Comparison of ENCODE assay signal across 8 mouse cellular contexts in the genomic region with DNA sequence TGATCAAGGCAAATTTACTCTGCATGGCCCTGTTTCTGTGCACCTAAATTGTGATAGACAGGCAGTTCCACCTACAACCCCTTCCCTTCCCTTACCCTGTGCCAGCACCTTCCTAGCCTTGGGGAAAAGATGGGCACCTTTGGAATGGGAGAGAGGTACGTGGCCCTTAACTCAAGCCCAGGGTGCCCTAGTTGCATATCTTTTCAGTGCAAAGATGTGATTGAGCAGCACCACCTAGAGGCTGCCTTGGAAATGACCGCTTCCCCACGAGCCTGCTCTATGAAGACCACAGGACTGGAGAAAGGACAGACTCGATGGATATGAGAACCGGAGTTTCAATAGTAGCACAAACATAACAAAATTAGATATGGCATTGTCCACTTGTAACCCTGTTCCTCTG. TPM values are rescaled to one million over a fixed set of nuclear protein-coding genes. Genes with fewer than 3 reads are reported as not detected.
DNase-seq lines count a peak whose midpoint lies in the region; ATAC-seq and TF ChIP-seq lines count a peak whose summit lies in the region.

No protein-coding gene starts in this region.

- TF ChIP-seq CTCF in MEL (IDR thresholded peaks at IDR 0.05 in 2 of 3, conservative IDR thresholded peaks at IDR 0.05 in 1 of 3; ENCODE audit: control insufficient read depth in 1 of 3, insufficient read depth in 1 of 3, low read depth in 2 of 3, low read length in 3 of 3, poor library complexity in 1 of 3, severe bottlenecking in 1 of 3), result peak; percentile 82 to 91 (median 85)

- no peak overlapping the region for H3K4me3 ChIP-seq in MEL (ENCODE audit: control insufficient read depth in 1 of 2, insufficient read depth in 1 of 2, low read depth in 2 of 2, low read length in 2 of 2)
- no peak overlapping the region for H3K4me3 ChIP-seq in forebrain, embryonic 15.5 days
- no peak overlapping the region for H3K4me3 ChIP-seq in hindbrain, embryonic 11.5 days (ENCODE audit: low read depth, low read length)

- H3K9ac ChIP-seq in MEL (ENCODE audit: control insufficient read depth, low read depth, low read length, poor library complexity, severe bottlenecking), result no peak overlapping the region
- H3K9ac ChIP-seq in forebrain, embryonic 15.5 days (replicated peaks), result no peak overlapping the region
- H3K9ac ChIP-seq in hindbrain, embryonic 11.5 days (ENCODE audit: low read depth, low read length), result no peak overlapping the region

- H3K4me2 ChIP-seq in forebrain, embryonic 15.5 days (replicated peaks), result no peak overlapping the region
- H3K4me2 ChIP-seq in hindbrain, embryonic 11.5 days (replicated peaks; ENCODE audit: low read depth, low read length), result no peak overlapping the region

- H3K27ac ChIP-seq in MEL (ENCODE audit: control insufficient read depth, low read depth, low read length), result no peak overlapping the region
- H3K27ac ChIP-seq in forebrain, embryonic 15.5 days (replicated peaks), result no peak overlapping the region
- no peak overlapping the region for H3K27ac ChIP-seq in hindbrain, embryonic 11.5 days (ENCODE audit: low read depth, low read length)

- DNase-seq in MEL (ENCODE audit: low read depth, low spot score), result peak; percentile 79
- DNase-seq in cerebellum, adult 11 months, result peak; percentile 64
- DNase-seq in hindbrain, embryonic 11.5 days (ENCODE audit: low spot score), result peak; percentile 86
- DNase-seq in layer of hippocampus, adult 9-11 months, result peak; percentile 55
- DNase-seq in lung, postnatal 14 days, result peak; percentile 83
- DNase-seq in retina, postnatal 1 day, result peak; percentile 83
- peak; percentile 54 for DNase-seq in urinary bladder, adult 2 months (ENCODE audit: low spot score)

- ATAC-seq in forebrain, embryonic 15.5 days (replicated peaks), result peak; percentile 68
- peak; percentile 19; the same call in 1 of the 2 replicates for ATAC-seq in hindbrain, embryonic 11.5 days (ENCODE audit: low FRiP score)

- peaks cover 2 to 8% of the 10 kb centered on the region in 2 experiments; a peak in 2 of 4 replicates for H3K4me1 ChIP-seq in MEL (ENCODE audit: control insufficient read depth in 1 of 2, insufficient read depth in 2 of 2, low read length in 2 of 2)
- H3K4me1 ChIP-seq in forebrain, embryonic 15.5 days, result peaks cover 3% of the 10 kb centered on the region; the same call in 1 of the 2 replicates
- H3K4me1 ChIP-seq in hindbrain, embryonic 11.5 days (replicated peaks; ENCODE audit: control insufficient read depth, insufficient read depth, low read length), result no peaks in the 10 kb centered on the region

- no peaks in the 10 kb centered on the region for H3K27me3 ChIP-seq in MEL (ENCODE audit: control insufficient read depth in 1 of 2, insufficient read depth in 2 of 2, low read length in 2 of 2)
- no peaks in the 10 kb centered on the region for H3K27me3 ChIP-seq in forebrain, embryonic 15.5 days
- H3K27me3 ChIP-seq in hindbrain, embryonic 11.5 days (ENCODE audit: control insufficient read depth, insufficient read depth, low read length), result no peaks in the 10 kb centered on the region

- no peaks in the 10 kb centered on the region for H3K79me2 ChIP-seq in MEL (ENCODE audit: control insufficient read depth, insufficient read depth, low read length, poor library complexity)

- H3K9me3 ChIP-seq in MEL (replicated peaks; ENCODE audit: insufficient read depth, low read length), result no peaks in the 10 kb centered on the region
- no peaks in the 10 kb centered on the region for H3K9me3 ChIP-seq in forebrain, embryonic 15.5 days
- no peaks in the 10 kb centered on the region for H3K9me3 ChIP-seq in hindbrain, embryonic 11.5 days (ENCODE audit: control insufficient read depth, low read length)

- no peaks in the 10 kb centered on the region for H3K36me3 ChIP-seq in MEL (ENCODE audit: control insufficient read depth in 1 of 2, insufficient read depth in 2 of 2, low read length in 2 of 2)
- no peaks in the 10 kb centered on the region for H3K36me3 ChIP-seq in forebrain, embryonic 15.5 days
- H3K36me3 ChIP-seq in hindbrain, embryonic 11.5 days (ENCODE audit: control insufficient read depth, insufficient read depth, low read length), result no peaks in the 10 kb centered on the region

- TF ChIP-seq RAD21 in MEL (IDR thresholded peaks at IDR 0.05; ENCODE audit: low read depth, low read length), result peak; percentile 81

- TF ChIP-seq EP300 in MEL (IDR thresholded peaks at IDR 0.05; ENCODE audit: low read depth in 1 of 2, low read length in 2 of 2), result no peak

- WGBS in forebrain, embryonic 15.5 days, result 8% methylated on average over 5 of the region's 5 CpGs
- WGBS in hindbrain, embryonic 11.5 days, result 15% methylated on average over 5 of the region's 5 CpGs

- no peak for TF ChIP-seq POLR2A in MEL (IDR thresholded peaks at IDR 0.05; ENCODE audit: control insufficient read depth in 1 of 2, insufficient read depth in 1 of 2, low read depth in 1 of 2, low read length in 2 of 2, poor library complexity in 1 of 2)

TF ChIP-seq in MEL, 35 proteins besides CTCF, POLR2A, EP300 and RAD21:
- 0 out of 2 replicates have a peak, but pooled peaks have one; percentile 8 for TF ChIP-seq GATA1 (IDR thresholded peaks at IDR 0.05; ENCODE audit: low read depth, low read length)
- peak; percentile 69 for TF ChIP-seq SMC3 (IDR thresholded peaks at IDR 0.05; ENCODE audit: low read depth, low read length)
- TF ChIP-seq RCOR1 (IDR thresholded peaks at IDR 0.05; ENCODE audit: low read depth, low read length), result no peak
- peak; percentile 62 for TF ChIP-seq ZC3H11A (IDR thresholded peaks at IDR 0.05; ENCODE audit: low read depth, low read length)

RNA-seq across cellular contexts. Expression of gene Tarbp1, which starts 8.1 kb away (rescaled TPM):
- total RNA-seq in MEL (2012; rRNA removed), result 5.4 and 6.0 TPM in 2 replicates
- 1 to 10 TPM in 1 of 2 experiments, not detected in 1; 8.4 TPM for polyA plus RNA-seq in MEL (2012; ENCODE audit: insufficient read depth in 1 of 2, insufficient read length in 2 of 2, low read depth in 1 of 2, low replicate concordance in 2 of 2, missing spikeins in 1 of 2)
- polyA plus RNA-seq in forebrain, embryonic 15.5 days (2015; fragmentation: Nextera tagmentation; extraction: Ambion mirVana), result 1.6 and 1.9 TPM in 2 replicates
- polyA plus RNA-seq in hindbrain, embryonic 11.5 days (2014; fragmentation: Nextera tagmentation; extraction: Ambion mirVana), result 2.3 and 2.4 TPM in 2 replicates
- polyA plus RNA-seq in urinary bladder, adult 2 months (2012; rRNA removed), result 3.5 and 3.9 TPM in 2 replicates
